Mouse (Mus musculus): ENCODE measurements at regions not wholly inside any gene's neighbourhood (a gene's known extent, or its start where the extent isn't known, plus 50 kb on each side); places are given as distances from the start of the nearest gene placed in this dataset.
A peak's percentile ranks its signal among the peaks of the same experiment; 100 is the strongest.

DNA sequence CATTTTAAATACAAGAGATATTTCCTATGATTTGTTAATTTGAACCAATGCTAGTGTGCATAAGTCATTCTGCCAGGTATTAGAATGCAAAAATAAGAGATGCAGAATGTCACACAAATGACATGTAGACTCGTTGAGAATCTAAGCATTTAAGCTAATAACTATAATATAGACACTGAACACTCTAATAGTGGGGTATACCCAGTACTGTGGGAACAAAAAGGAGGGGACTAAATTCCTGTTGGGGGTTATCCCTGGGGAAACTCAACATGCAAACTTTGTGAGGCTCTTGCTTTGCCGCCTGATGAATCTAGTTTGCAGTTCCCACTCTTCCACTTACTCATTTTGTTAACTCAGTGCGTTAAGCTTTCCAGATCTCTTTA is 154.0 kb upstream of the Tnc start:
- DNase-seq = no peak

- peak; percentile 97 to 98 for DNase-seq
These were observed 153.5 kb upstream of the Tnc start for GRCm38 (mm10) chr4:64200151-64200807.

DNA sequence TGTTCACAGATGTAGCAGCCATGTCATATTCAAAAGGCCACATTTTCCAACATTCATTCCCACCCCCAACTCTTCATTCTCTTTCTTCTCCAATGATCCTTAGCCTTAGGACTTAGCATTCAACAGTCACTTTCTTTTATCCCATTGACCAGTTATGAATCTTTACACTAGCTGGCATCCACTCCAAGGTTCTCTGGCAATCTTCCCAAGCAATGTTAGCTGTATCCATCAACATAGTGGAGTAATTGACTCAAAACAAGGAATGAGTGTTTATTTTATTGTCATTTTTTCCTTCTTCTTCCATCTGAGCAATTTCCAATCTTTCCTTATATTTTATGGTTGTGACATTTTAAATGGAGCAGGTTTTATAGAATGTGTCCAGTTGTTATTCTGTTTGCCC is 138.2 kb upstream of the Tnc start:
- no peak for DNase-seq

DNA sequence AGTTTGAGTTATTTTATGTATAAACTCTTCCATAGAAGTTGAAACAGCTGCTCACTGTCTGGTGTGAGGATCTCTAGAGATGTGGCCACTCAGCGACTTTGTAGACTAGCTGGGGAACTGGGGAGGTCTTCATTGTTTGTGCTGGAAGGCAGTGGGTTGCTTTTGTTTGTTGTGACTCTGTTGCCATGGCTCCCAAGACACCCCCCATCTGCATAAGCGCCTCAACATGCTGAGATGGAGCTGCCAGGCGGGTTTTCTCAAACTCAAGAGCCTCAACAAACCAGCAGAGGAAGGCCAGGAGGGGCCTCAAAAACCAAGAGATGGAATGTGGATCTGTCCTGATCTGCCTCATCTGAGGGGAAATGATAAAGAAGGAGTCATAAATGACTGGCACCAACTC is 129.1 kb upstream of the Tnc start:
- DNase-seq = no peak

- no peak for DNase-seq
These were observed 124.7 kb upstream of the Tnc start for GRCm38 (mm10) chr4:64171476-64171875.

DNA sequence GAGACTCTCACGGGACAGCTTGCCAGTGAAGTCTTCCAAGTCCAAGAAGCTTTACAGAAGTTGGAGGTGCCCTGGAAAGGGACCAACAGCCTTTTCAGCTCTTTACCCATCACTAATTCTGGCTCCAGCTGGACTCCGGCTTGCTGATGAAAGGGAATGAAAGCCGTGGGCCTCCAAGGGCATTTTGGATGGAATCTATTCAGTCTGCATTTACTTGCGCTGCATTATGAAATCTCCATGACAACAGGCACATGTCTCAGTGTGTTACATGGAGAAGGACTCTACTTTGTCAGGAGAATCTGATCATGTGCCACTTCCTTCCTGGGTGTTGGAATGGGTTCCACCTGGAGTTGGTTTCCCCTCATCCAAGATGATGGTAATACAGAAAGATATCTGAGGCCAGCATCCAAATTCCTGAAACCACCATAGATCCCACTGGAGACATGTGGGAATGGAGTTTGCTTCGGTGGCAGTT is 102.2 kb upstream of the Tnc start:
- peak; percentile 72 to 83 for DNase-seq

- DNase-seq = no peak
These were observed 99.1 kb upstream of the Tnc start for GRCm38 (mm10) chr4:64145924-64146323.

GRCm38 (mm10) chr4:64142963-64143362 is 96.1 kb upstream of the Tnc start:
- peak; percentile 66 to 72 for DNase-seq

DNA sequence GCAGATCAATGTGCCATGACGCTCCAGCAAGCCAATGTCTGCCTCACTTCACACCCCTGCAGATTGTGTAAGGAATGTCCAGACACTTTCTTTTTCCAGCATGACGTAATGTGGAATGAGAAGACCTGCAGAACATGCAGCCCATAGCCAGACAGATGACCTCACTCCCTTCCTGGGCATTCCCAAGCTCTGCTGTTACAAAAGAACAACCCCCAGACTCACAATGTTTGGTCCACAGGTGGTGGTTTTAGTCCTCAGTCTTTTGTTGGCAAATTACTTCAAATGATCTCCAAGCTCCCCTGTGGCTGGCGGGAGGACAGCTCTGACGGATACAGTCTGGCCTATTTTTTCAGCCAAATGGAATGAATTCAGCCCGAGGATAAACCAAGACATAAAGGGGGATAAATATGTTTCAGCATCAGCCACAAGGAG is 95.6 kb upstream of the Tnc start:
- peak; percentile 86 to 89 for DNase-seq

GRCm38 (mm10) chr4:64139836-64140235 is 93.0 kb upstream of the Tnc start:
- no peak for DNase-seq

- DNase-seq = no peak
These were observed 88.2 kb upstream of the Tnc start for GRCm38 (mm10) chr4:64135036-64135435.

DNA sequence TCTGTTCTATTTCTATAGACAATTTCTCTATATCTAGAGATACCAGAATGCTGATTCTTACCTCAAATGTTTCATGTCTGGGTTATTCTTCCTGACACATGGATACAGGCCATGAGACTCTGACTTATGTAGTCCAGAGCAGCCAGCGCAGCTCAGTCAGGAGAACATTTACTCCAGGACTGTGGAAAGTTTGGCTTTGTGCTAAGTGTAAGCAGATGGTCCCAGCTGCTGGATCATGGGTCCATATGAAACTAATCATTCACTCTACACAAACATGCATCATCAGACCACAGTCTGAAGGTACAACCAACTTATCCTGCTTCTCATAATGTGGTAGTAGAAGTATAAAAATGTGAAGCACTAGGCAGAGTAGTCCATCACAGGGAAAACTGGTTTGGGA is 82.5 kb upstream of the Tnc start:
- no peak for DNase-seq

DNA sequence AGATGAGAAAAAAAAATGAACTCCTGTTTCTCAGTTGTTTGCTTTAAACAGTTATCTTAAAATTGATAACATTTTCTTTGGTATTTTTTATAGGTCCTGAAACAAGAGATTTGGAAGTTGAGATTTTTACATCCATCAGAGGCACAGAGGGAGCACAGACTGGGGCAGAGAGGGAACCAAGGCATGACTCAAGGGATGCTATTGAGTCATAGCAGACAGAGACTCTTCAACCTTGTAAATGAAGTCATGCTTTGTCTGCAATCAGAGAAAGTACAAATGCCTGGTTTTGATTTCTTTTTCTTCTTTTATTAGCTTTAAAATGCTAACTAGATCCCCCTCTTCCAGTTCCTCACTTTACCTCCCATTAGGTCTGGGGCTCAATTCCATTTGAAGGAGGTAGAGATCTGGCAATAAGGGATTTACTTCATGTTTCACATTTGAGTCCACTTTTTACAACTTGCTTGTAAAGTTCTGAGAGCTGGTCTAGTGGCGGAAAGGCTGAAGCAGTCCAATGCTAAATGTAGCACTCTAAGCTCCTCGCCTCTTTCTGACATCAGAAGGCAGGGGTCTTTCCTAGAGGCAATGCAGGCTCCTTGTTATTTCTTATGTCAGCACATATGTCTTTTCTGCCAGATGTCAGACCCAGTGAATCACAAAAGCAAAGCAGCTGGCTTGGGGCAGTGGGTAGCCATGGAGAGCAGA is 77.7 kb upstream of the Tnc start:
- DNase-seq = no peak

GRCm38 (mm10) chr4:64123675-64124074 is 76.9 kb upstream of the Tnc start:
- DNase-seq = no peak

GRCm38 (mm10) chr4:64098247-64098646 is 51.4 kb upstream of the Tnc start:
- no peak for DNase-seq

All from cerebellum, postnatal 10 days (tissue).